In genomic region chr7:121568064-121568463, GRCm38 (mm10) we compare ENCODE assay signal across 20 mouse cellular contexts.
"Had no signal": no experiment of that assay in that cellular context is flagged by ENCODE, and none has a peak within 500 bp of the region (broad histone marks: within the 10 kb centered on the region; RNA-seq: fewer than 3 reads in every experiment).

No protein-coding gene starts in this region.

- DNase-seq: kidney, postnatal 25 days; layer of hippocampus, adult 9-11 months; liver; liver, postnatal 0 days; lung, embryonic 14.5 days; right cerebral cortex, adult 18-20 months; thymus, adult 2 months; thymus, postnatal 14 days; thymus, postnatal 4 days had no signal

- H3K27ac ChIP-seq: kidney, postnatal 0 days; layer of hippocampus, adult 2 months; limb, embryonic 10.5 days; limb, embryonic 13.5 days; liver, embryonic 14.5 days; macrophage; midbrain, embryonic 12.5 days; midbrain, embryonic 15.5 days; neural tube, embryonic 12.5 days; neural tube, embryonic 15.5 days had no signal

- ATAC-seq: liver, postnatal 0 days; lung, postnatal 0 days; midbrain, embryonic 15.5 days had no signal

- H3K4me3 ChIP-seq: layer of hippocampus, adult 2 months; limb, embryonic 10.5 days; limb, embryonic 13.5 days; midbrain, embryonic 12.5 days; midbrain, embryonic 15.5 days; neural tube, embryonic 12.5 days; neural tube, embryonic 15.5 days had no signal

- H3K36me3 ChIP-seq: limb, embryonic 10.5 days; limb, embryonic 13.5 days; midbrain, embryonic 12.5 days; midbrain, embryonic 15.5 days; neural tube, embryonic 12.5 days; neural tube, embryonic 15.5 days had no signal

- H3K4me2 ChIP-seq: limb, embryonic 13.5 days; lung, embryonic 14.5 days; midbrain, embryonic 12.5 days; midbrain, embryonic 15.5 days; neural tube, embryonic 12.5 days; neural tube, embryonic 15.5 days had no signal

- H3K9me3 ChIP-seq: limb, embryonic 10.5 days; limb, embryonic 13.5 days; midbrain, embryonic 12.5 days; midbrain, embryonic 15.5 days; neural tube, embryonic 12.5 days; neural tube, embryonic 15.5 days had no signal

- H3K27me3 ChIP-seq: limb, embryonic 13.5 days; midbrain, embryonic 15.5 days; neural tube, embryonic 12.5 days; neural tube, embryonic 15.5 days had no signal

- H3K4me1 ChIP-seq: limb, embryonic 10.5 days; limb, embryonic 13.5 days; midbrain, embryonic 15.5 days; neural tube, embryonic 15.5 days had no signal

- H3K9ac ChIP-seq: limb, embryonic 13.5 days; liver, embryonic 14.5 days; liver, postnatal 0 days; lung, embryonic 14.5 days; midbrain, embryonic 12.5 days; midbrain, embryonic 15.5 days; neural tube, embryonic 12.5 days; neural tube, embryonic 15.5 days had no signal
